Mouse (Mus musculus): ENCODE data around the gene Olfr1393. TPM values are rescaled to one million over a fixed set of nuclear protein-coding genes. Genes with fewer than 3 reads are reported as not detected.

The Olfr1393 gene
- polyA plus RNA-seq, 1 experiment from 2014 or later = not detected

DNA sequence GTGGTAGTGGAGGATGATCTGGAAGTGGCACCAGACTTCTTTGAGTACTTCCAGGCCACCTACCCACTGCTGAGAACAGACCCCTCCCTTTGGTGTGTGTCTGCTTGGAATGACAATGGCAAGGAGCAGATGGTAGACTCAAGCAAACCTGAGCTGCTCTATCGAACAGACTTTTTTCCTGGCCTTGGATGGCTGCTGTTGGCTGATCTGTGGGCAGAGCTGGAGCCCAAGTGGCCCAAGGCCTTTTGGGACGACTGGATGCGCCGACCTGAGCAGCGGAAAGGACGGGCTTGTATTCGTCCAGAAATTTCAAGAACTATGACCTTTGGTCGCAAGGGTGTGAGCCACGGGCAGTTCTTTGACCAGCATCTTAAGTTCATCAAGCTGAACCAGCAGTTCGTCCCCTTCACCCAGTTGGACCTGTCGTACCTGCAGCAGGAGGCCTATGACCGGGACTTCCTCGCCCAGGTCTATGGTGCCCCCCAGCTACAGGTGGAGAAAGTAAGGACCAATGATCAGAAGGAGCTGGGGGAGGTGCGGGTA, 16.7 kb upstream of the Olfr1393 start:
- no peak overlapping the region for H3K4me2 ChIP-seq (replicated peaks; ENCODE audit: low read depth, low read length)
- no peak overlapping the region for H3K4me3 ChIP-seq (ENCODE audit: low read length)
- no peak overlapping the region for H3K9ac ChIP-seq (ENCODE audit: low read depth, low read length)
- H3K9me3 ChIP-seq (ENCODE audit: control insufficient read depth, low read length) = no peaks in the 10 kb centered on the region
- no peaks in the 10 kb centered on the region for H3K27me3 ChIP-seq (ENCODE audit: control insufficient read depth, insufficient read depth, low read length)
- WGBS = 93% methylated on average over 14 of the region's 14 CpGs
- H3K27ac ChIP-seq (ENCODE audit: low read depth, low read length) = no peak overlapping the region
- ATAC-seq (ENCODE audit: low FRiP score, low TSS enrichment) = no peak
- 0 out of 2 replicates have a peak, but pooled peaks cover 2% of the 10 kb centered on the region for H3K4me1 ChIP-seq (ENCODE audit: control insufficient read depth, insufficient read depth, low read length)
- H3K36me3 ChIP-seq (ENCODE audit: control insufficient read depth, insufficient read depth, low read length) = peaks cover 38% of the 10 kb centered on the region

DNA sequence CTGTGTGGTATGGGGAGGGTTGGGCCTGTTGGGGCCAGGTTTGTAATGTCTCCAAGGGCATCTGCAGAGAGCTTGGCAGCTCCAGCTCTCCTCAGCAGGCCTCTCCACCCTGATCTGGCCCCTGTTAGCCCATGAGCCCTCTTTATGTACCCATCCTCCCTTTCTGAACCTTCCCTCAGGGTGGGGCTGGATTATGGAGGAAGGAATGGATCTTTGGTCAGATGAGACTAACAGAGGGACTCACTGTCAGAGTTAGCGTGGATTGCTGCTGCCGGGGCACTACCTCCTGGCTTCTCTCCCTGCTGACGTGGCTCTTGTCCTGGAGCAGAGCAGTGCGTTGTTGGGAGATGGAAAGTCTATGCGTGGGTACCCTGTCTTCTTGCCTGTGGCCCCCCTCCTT, 15.8 kb upstream of the Olfr1393 start:
- Histone ChIP-seq H3K9me3 (ENCODE audit: control insufficient read depth, low read length) (no peaks in the 10 kb centered on the region), H3K36me3 (ENCODE audit: control insufficient read depth, insufficient read depth, low read length) (peaks cover 38% of the 10 kb centered on the region), H3K27me3 (ENCODE audit: control insufficient read depth, insufficient read depth, low read length) (no peaks in the 10 kb centered on the region), H3K27ac (ENCODE audit: low read depth, low read length) (no peak overlapping the region), H3K4me1 (ENCODE audit: control insufficient read depth, insufficient read depth, low read length) (0 out of 2 replicates have a peak, but pooled peaks cover 2% of the 10 kb centered on the region), H3K4me3 (ENCODE audit: low read length) (no peak overlapping the region), H3K9ac (ENCODE audit: low read depth, low read length) (no peak overlapping the region), H3K4me2 (replicated peaks; ENCODE audit: low read depth, low read length) (no peak overlapping the region)
- no peak for ATAC-seq (ENCODE audit: low FRiP score, low TSS enrichment)
- WGBS = 90% methylated on average over 5 of the region's 5 CpGs

DNA sequence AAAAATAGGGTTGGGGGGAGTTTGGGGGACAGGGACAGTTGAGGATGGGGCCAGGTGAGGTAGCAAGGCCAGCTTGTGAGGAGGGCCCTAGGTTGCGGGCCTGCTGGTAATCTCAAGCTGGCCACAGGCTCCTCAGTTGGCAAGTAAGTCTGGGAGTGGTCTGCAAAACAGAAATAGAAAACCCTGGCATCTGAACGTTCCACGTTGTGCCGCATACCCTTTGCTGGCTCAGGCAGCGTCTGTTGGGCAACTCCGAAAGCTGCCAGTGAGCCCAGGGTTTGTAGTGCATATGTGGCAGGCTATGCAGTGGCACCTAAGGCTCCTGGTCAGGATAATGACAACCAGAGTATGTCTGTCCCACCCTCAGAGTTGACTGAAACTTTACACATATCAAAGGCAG, 15.0 kb upstream of the Olfr1393 start:
- Histone ChIP-seq H3K27me3 (ENCODE audit: control insufficient read depth, insufficient read depth, low read length) (no peaks in the 10 kb centered on the region), H3K4me2 (replicated peaks; ENCODE audit: low read depth, low read length) (no peak overlapping the region), H3K36me3 (ENCODE audit: control insufficient read depth, insufficient read depth, low read length) (peaks cover 33% of the 10 kb centered on the region), H3K9ac (ENCODE audit: low read depth, low read length) (no peak overlapping the region), H3K4me1 (ENCODE audit: control insufficient read depth, insufficient read depth, low read length) (0 out of 2 replicates have a peak, but pooled peaks cover 2% of the 10 kb centered on the region), H3K4me3 (ENCODE audit: low read length) (no peak overlapping the region), H3K27ac (ENCODE audit: low read depth, low read length) (no peak overlapping the region), H3K9me3 (ENCODE audit: control insufficient read depth, low read length) (no peaks in the 10 kb centered on the region)
- WGBS = 93% methylated on average over 6 of the region's 6 CpGs
- ATAC-seq (ENCODE audit: low FRiP score, low TSS enrichment) = no peak

DNA sequence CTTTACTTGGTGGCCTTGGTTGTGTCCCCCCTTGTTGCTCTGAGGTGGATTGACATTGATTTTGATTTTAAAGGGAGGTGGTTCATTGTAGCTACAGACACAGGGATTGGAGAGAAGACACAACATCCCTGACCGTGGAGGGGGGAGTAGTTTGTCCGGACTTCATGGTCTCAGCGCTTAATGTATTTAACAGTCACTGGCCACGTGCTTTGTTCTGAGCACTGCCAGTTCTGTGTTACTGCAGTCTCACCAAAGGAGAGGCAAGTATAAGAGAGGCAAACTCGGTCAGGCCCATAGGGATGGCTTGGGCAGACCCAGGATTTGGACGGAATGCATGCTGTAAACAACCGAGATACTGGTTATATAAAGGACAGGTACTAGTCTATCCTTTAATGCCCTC, 14.0 kb upstream of the Olfr1393 start:
- H3K4me1 ChIP-seq (ENCODE audit: control insufficient read depth, insufficient read depth, low read length) = no peaks in the 10 kb centered on the region
- no peaks in the 10 kb centered on the region for H3K27me3 ChIP-seq (ENCODE audit: control insufficient read depth, insufficient read depth, low read length)
- peaks cover 31% of the 10 kb centered on the region for H3K36me3 ChIP-seq (ENCODE audit: control insufficient read depth, insufficient read depth, low read length)
- H3K4me2 ChIP-seq (replicated peaks; ENCODE audit: low read depth, low read length) = no peak overlapping the region
- H3K9me3 ChIP-seq (ENCODE audit: control insufficient read depth, low read length) = no peaks in the 10 kb centered on the region
- no peak for ATAC-seq (ENCODE audit: low FRiP score, low TSS enrichment)
- H3K4me3 ChIP-seq (ENCODE audit: low read length) = no peak overlapping the region
- WGBS = 94% methylated on average over 7 of the region's 7 CpGs
- no peak overlapping the region for H3K27ac ChIP-seq (ENCODE audit: low read depth, low read length)
- H3K9ac ChIP-seq (ENCODE audit: low read depth, low read length) = no peak overlapping the region

DNA sequence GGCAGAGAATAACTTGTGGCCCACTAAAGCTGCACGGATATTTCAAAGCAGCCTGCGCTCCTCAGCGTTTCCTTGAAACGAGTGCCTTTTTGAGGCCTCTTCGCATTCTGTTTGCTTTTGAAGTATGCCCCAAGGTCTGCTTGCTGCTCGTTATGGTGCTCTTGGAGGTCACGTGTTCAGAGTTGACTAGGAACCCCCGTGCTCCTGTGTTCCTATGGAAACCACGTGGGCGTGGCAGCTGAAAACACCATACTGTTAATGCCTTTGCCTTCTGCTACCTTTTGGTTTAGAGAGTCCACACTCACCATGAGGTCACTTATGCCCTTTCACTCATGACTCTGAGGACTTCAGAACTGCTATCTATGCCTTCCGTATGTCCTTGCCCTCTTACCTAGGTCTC, 13.5 kb upstream of the Olfr1393 start:
- no peak overlapping the region for H3K4me2 ChIP-seq (replicated peaks; ENCODE audit: low read depth, low read length)
- H3K36me3 ChIP-seq (ENCODE audit: control insufficient read depth, insufficient read depth, low read length) = peaks cover 29% of the 10 kb centered on the region
- H3K27ac ChIP-seq (ENCODE audit: low read depth, low read length) = no peak overlapping the region
- no peak for ATAC-seq (ENCODE audit: low FRiP score, low TSS enrichment)
- H3K9ac ChIP-seq (ENCODE audit: low read depth, low read length) = no peak overlapping the region
- H3K9me3 ChIP-seq (ENCODE audit: control insufficient read depth, low read length) = no peaks in the 10 kb centered on the region
- H3K4me3 ChIP-seq (ENCODE audit: low read length) = no peak overlapping the region
- WGBS = 78% methylated on average over 11 of the region's 11 CpGs
- no peaks in the 10 kb centered on the region for H3K27me3 ChIP-seq (ENCODE audit: control insufficient read depth, insufficient read depth, low read length)
- no peaks in the 10 kb centered on the region for H3K4me1 ChIP-seq (ENCODE audit: control insufficient read depth, insufficient read depth, low read length)

DNA sequence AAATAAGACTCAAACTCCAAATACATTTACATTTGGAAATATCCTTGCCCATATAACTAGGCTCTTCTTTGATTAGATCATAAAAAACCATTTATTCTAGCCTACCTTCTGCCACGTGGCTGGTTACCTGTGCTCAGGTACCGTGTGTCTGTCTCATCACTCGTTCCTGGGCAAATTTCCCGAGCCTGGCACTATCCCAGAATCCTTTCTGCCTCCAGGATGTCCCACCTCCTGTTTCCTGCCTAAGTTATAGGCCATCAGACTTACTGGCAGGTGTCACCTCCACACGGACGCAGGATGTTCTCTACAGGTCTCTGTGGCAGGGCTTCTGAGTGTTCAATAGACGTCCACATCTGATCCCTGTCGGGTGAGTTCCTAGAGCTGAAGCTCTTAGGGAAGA, 13.0 kb upstream of the Olfr1393 start:
- Histone ChIP-seq H3K27me3 (ENCODE audit: control insufficient read depth, insufficient read depth, low read length) (no peaks in the 10 kb centered on the region), H3K9me3 (ENCODE audit: control insufficient read depth, low read length) (no peaks in the 10 kb centered on the region), H3K27ac (ENCODE audit: low read depth, low read length) (no peak overlapping the region), H3K9ac (ENCODE audit: low read depth, low read length) (no peak overlapping the region), H3K4me2 (replicated peaks; ENCODE audit: low read depth, low read length) (no peak overlapping the region), H3K36me3 (ENCODE audit: control insufficient read depth, insufficient read depth, low read length) (peaks cover 29% of the 10 kb centered on the region), H3K4me1 (ENCODE audit: control insufficient read depth, insufficient read depth, low read length) (no peaks in the 10 kb centered on the region), H3K4me3 (ENCODE audit: low read length) (no peak overlapping the region)
- WGBS = 87% methylated on average over 8 of the region's 8 CpGs
- no peak for ATAC-seq (ENCODE audit: low FRiP score, low TSS enrichment)

DNA sequence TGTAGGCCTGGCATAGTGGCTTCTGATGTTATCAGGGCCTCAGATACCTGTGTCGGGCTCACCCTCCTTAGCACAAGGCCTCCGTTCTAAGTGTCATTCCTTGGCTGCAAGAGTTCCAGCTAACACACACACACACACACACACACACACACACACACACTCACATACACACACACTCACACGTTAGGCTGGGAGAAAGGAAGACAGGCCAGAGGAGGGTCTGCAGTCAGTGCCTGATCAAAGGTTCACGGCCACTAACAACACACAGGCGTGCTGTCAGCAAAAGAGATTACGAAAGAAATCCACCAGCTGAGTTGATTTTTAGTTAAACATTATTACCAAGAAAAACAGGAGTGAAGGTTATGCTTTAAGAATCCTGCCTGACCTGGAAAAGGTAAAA, 11.4 kb upstream of the Olfr1393 start:
- no peak for ATAC-seq (ENCODE audit: low FRiP score, low TSS enrichment)
- no peaks in the 10 kb centered on the region for H3K9me3 ChIP-seq (ENCODE audit: control insufficient read depth, low read length)
- H3K4me1 ChIP-seq (ENCODE audit: control insufficient read depth, insufficient read depth, low read length) = no peaks in the 10 kb centered on the region
- 72% methylated on average over 6 of the region's 6 CpGs for WGBS
- H3K9ac ChIP-seq (ENCODE audit: low read depth, low read length) = no peak overlapping the region
- no peaks in the 10 kb centered on the region for H3K27me3 ChIP-seq (ENCODE audit: control insufficient read depth, insufficient read depth, low read length)
- no peak overlapping the region for H3K4me3 ChIP-seq (ENCODE audit: low read length)
- H3K36me3 ChIP-seq (ENCODE audit: control insufficient read depth, insufficient read depth, low read length) = peaks cover 13% of the 10 kb centered on the region
- no peak overlapping the region for H3K4me2 ChIP-seq (replicated peaks; ENCODE audit: low read depth, low read length)
- H3K27ac ChIP-seq (ENCODE audit: low read depth, low read length) = no peak overlapping the region

DNA sequence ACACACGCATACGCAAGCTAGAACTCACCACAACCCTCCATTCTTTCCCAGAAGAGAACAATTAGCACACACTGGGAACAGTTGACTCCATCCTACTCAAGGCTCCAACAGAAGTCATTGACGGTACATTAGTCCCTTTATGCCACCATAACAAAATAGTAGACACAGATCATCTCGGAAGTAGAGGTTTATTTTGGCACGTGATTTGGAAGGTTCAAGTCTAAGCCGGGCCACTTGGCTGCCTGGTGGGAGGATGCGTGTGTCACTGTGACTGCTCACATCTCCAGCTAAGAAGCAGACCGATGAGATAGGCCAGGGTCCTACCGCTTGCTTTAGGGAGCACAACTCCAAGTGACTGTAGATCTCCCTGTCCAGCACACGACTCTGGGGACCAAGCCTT, 10.8 kb upstream of the Olfr1393 start:
- Histone ChIP-seq H3K4me1 (ENCODE audit: control insufficient read depth, insufficient read depth, low read length) (no peaks in the 10 kb centered on the region), H3K36me3 (ENCODE audit: control insufficient read depth, insufficient read depth, low read length) (peaks cover 7% of the 10 kb centered on the region; the same call in 1 of the 2 replicates), H3K9me3 (ENCODE audit: control insufficient read depth, low read length) (no peaks in the 10 kb centered on the region), H3K4me2 (replicated peaks; ENCODE audit: low read depth, low read length) (no peak overlapping the region), H3K9ac (ENCODE audit: low read depth, low read length) (no peak overlapping the region), H3K27ac (ENCODE audit: low read depth, low read length) (no peak overlapping the region), H3K27me3 (ENCODE audit: control insufficient read depth, insufficient read depth, low read length) (no peaks in the 10 kb centered on the region), H3K4me3 (ENCODE audit: low read length) (no peak overlapping the region)
- 83% methylated on average over 10 of the region's 10 CpGs for WGBS
- ATAC-seq (ENCODE audit: low FRiP score, low TSS enrichment) = no peak

DNA sequence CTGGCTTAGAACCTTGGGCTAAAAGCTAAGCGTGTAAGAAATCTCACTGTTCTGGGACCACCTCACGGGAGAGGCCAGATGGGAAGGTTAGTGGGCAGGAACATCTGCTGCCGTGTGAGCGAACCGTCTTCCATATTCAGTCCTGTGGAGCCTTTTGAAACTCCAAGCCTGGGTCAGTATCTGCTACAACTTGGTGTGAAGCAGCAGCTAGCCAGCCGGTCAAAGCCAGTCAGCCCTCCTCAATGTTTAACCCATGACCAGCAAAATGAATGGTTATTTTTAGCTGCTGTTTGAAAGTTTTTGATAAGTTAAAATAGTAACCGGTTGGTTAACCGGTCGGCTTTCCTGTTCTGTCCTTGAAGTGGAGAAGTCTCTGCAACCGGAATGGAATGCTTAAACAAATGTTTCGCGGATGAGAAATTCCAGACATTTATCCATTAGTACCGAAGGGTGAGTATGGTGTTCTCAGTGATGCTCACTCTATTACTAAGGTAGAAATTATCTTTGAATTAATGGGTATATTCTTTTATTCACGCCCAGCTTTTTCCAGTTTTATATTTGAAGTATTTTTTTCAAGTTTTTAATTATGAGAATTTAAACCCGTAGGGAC, 10.0 kb upstream of the Olfr1393 start:
- Histone ChIP-seq H3K27me3 (ENCODE audit: control insufficient read depth, insufficient read depth, low read length) (no peaks in the 10 kb centered on the region), H3K36me3 (ENCODE audit: control insufficient read depth, insufficient read depth, low read length) (peaks cover 3% of the 10 kb centered on the region; the same call in 1 of the 2 replicates), H3K9ac (ENCODE audit: low read depth, low read length) (no peak overlapping the region), H3K4me1 (ENCODE audit: control insufficient read depth, insufficient read depth, low read length) (no peaks in the 10 kb centered on the region), H3K4me3 (ENCODE audit: low read length) (no peak overlapping the region), H3K27ac (ENCODE audit: low read depth, low read length) (no peak overlapping the region), H3K4me2 (replicated peaks; ENCODE audit: low read depth, low read length) (no peak overlapping the region), H3K9me3 (ENCODE audit: control insufficient read depth, low read length) (no peaks in the 10 kb centered on the region)
- ATAC-seq (ENCODE audit: low FRiP score, low TSS enrichment) = no peak
- WGBS = 75% methylated on average over 15 of the region's 15 CpGs

Measured in kidney, embryonic 14.5 days (tissue).